9 mouse cellular contexts compared by ENCODE assay signal in genomic region chr11:8302347-8303188, GRCm38 (mm10).
A peak's percentile ranks its signal among the peaks of the same experiment; 100 is the strongest.
DNase-seq lines count a peak whose midpoint lies in the region; ATAC-seq and TF ChIP-seq lines count a peak whose summit lies in the region.
"Had no signal": no experiment of that assay in that cellular context is flagged by ENCODE, and none has a peak within 500 bp of the region (broad histone marks: within the 10 kb centered on the region; RNA-seq: fewer than 3 reads in every experiment).

No protein-coding gene starts in this region.

- TF ChIP-seq CTCF in liver, embryonic 14.5 days (IDR thresholded peaks at IDR 0.05; ENCODE audit: low read depth), result peak; percentile 32; the same call in 1 of the 2 replicates

- H3K36me3 ChIP-seq in kidney, embryonic 16.5 days (ENCODE audit: insufficient read depth, low read length), result no peaks in the 10 kb centered on the region
- no peaks in the 10 kb centered on the region for H3K36me3 ChIP-seq in liver, embryonic 14.5 days (replicated peaks; ENCODE audit: control insufficient read depth, insufficient read depth, low read depth)

- TF ChIP-seq EP300 in liver, embryonic 14.5 days (IDR thresholded peaks at IDR 0.05; ENCODE audit: low read depth), result no peak

- no peak overlapping the region for H3K9ac ChIP-seq in kidney, embryonic 16.5 days (replicated peaks; ENCODE audit: low read length)
- H3K9ac ChIP-seq in liver, embryonic 14.5 days (replicated peaks), result no peak overlapping the region

- no peak overlapping the region for H3K4me3 ChIP-seq in kidney, embryonic 16.5 days (ENCODE audit: low read length)
- H3K4me3 ChIP-seq in liver, embryonic 14.5 days (ENCODE audit: insufficient read depth in 1 of 2, low read depth in 2 of 2, low read length in 2 of 2), result no peak overlapping the region
- H3K4me3 ChIP-seq: megakaryocyte, embryonic 14.5 days had no signal

- no peak overlapping the region for H3K4me2 ChIP-seq in kidney, embryonic 16.5 days (replicated peaks; ENCODE audit: low read depth, low read length)
- H3K4me2 ChIP-seq in liver, embryonic 14.5 days (ENCODE audit: low read depth), result no peak overlapping the region

- no peak overlapping the region for H3K27ac ChIP-seq in kidney, embryonic 16.5 days (ENCODE audit: low read length)
- H3K27ac ChIP-seq in liver, embryonic 14.5 days, result no peak overlapping the region

- no peaks in the 10 kb centered on the region for H3K9me3 ChIP-seq in kidney, embryonic 16.5 days (ENCODE audit: low read length)
- H3K9me3 ChIP-seq in liver, embryonic 14.5 days (ENCODE audit: control insufficient read depth, low read length), result no peaks in the 10 kb centered on the region
- H3K9me3 ChIP-seq: megakaryocyte, embryonic 14.5 days had no signal

- no peaks in the 10 kb centered on the region for H3K4me1 ChIP-seq in kidney, embryonic 16.5 days (ENCODE audit: insufficient read depth, low read length)
- no peaks in the 10 kb centered on the region for H3K4me1 ChIP-seq in liver, embryonic 14.5 days (replicated peaks; ENCODE audit: control insufficient read depth in 2 of 2, insufficient read depth in 2 of 2, low read length in 1 of 2)
- H3K4me1 ChIP-seq: megakaryocyte, embryonic 14.5 days had no signal

- DNase-seq in thymus, postnatal 0 days (ENCODE audit: low spot score), result peak; percentile 31
- no peak for DNase-seq in thymus, postnatal 25 days
- peak; percentile 26 for DNase-seq in cerebellum, adult 9-10 months
- peak; percentile 17 to 76 for DNase-seq in frontal cortex, adult 2 months (ENCODE audit: extremely low spot score in 1 of 2, low spot score in 1 of 2)
- peak in 1 of 3 experiments; percentile 1 for DNase-seq in liver, embryonic 14.5 days (ENCODE audit: low read depth in 3 of 3, low spot score in 3 of 3)
- DNase-seq in retina, embryonic 14.5 days (ENCODE audit: low spot score), result peak; percentile 79
- no peak for DNase-seq in thymus, postnatal 10 days (ENCODE audit: low spot score in 2 of 2)

- H3K27me3 ChIP-seq in kidney, embryonic 16.5 days (ENCODE audit: insufficient read depth, low read length), result no peaks in the 10 kb centered on the region
- H3K27me3 ChIP-seq in liver, embryonic 14.5 days (ENCODE audit: control insufficient read depth, insufficient read depth, low read length), result no peaks in the 10 kb centered on the region
- H3K27me3 ChIP-seq: megakaryocyte, embryonic 14.5 days had no signal

- ATAC-seq in kidney, embryonic 16.5 days (ENCODE audit: low FRiP score, low TSS enrichment), result peak; percentile 70; the same call in 1 of the 2 replicates
- ATAC-seq in liver, embryonic 14.5 days (ENCODE audit: insufficient read depth), result no peak

- WGBS in kidney, embryonic 16.5 days, result 23% methylated on average over 14 of the region's 14 CpGs
- 37% methylated on average over 14 of the region's 14 CpGs for WGBS in liver, embryonic 14.5 days (ENCODE audit: insufficient replicate concordance)

Comparison
In these comparisons a context has a peak if more than half of its experiments do, and no peak if none do; other contexts are left out.
1. DNase-seq: peak in thymus, postnatal 0 days (single experiment), cerebellum, adult 9-10 months (single experiment), frontal cortex, adult 2 months (2 of 2) and retina, embryonic 14.5 days (single experiment); none in thymus, postnatal 25 days (single experiment) and thymus, postnatal 10 days (0 of 2).